Mouse (Mus musculus) myocyte (in vitro differentiated cells): ENCODE data around the gene Atxn2.

Source experiments
- CEBPB ChIP-seq: IDR thresholded peaks from 2 replicates; pipeline ENCODE4 v1.6.1; 2011; ENCODE audit warnings: mild to moderate bottlenecking, moderate library complexity; ENCODE audit not compliant: poor library complexity, insufficient read depth, severe bottlenecking
- E2F4 ChIP-seq: IDR thresholded peaks from one replicate; pipeline ENCODE4 v1.6.1; 2011; ENCODE audit warnings: mild to moderate bottlenecking, control low read depth, moderate library complexity; ENCODE audit not compliant: insufficient read depth
- MAX ChIP-seq: IDR thresholded peaks from one replicate; pipeline ENCODE4 v1.6.1; 2011; ENCODE audit warnings: low read depth, mild to moderate bottlenecking, control low read depth
- MYOD1 ChIP-seq, 3 experiments: IDR thresholded peaks; one replicate each; pipeline ENCODE4 v1.6.1; 2011; ENCODE audit warnings: control low read depth in 2 of 3, low read depth in 2 of 3, mild to moderate bottlenecking in 2 of 3, moderate library complexity in 1 of 3; ENCODE audit not compliant: insufficient read length in 2 of 3, control insufficient read depth in 1 of 3
- MYOG ChIP-seq, 3 experiments: IDR thresholded peaks; one replicate each; pipeline ENCODE4 v1.6.1; 2011; ENCODE audit warnings: control low read depth in 2 of 3, low read depth in 2 of 3, mild to moderate bottlenecking in 2 of 3; ENCODE audit not compliant: insufficient read length in 2 of 3, control insufficient read depth in 1 of 3, insufficient read depth in 1 of 3
- POLR2A ChIP-seq: IDR thresholded peaks from one replicate; pipeline ENCODE4 v1.6.1; 2011; ENCODE audit warnings: low read depth, mild to moderate bottlenecking, control low read depth, moderate library complexity; ENCODE audit not compliant: insufficient read length
- POLR2AphosphoS2 ChIP-seq: IDR thresholded peaks from one replicate; pipeline ENCODE4 v1.6.1; 2011; ENCODE audit warnings: low read depth, control low read depth; ENCODE audit not compliant: insufficient read length
- REST ChIP-seq: IDR thresholded peaks from one replicate; pipeline ENCODE4 v1.6.1; 2011; ENCODE audit warnings: mild to moderate bottlenecking, control low read depth, moderate library complexity; ENCODE audit not compliant: insufficient read depth, insufficient read length
- TCF12 ChIP-seq: IDR thresholded peaks from one replicate; pipeline ENCODE4 v1.6.1; 2011; ENCODE audit warnings: mild to moderate bottlenecking, control low read depth; ENCODE audit not compliant: poor library complexity, insufficient read depth, severe bottlenecking
- TCF3 ChIP-seq: IDR thresholded peaks from one replicate; pipeline ENCODE4 v1.6.1; 2011; ENCODE audit warnings: low read depth, control low read depth; ENCODE audit not compliant: insufficient read length
- USF1 ChIP-seq: IDR thresholded peaks from one replicate; pipeline ENCODE4 v1.6.1; 2011; ENCODE audit warnings: low read depth, mild to moderate bottlenecking, control low read depth, moderate library complexity

GRCm38 (mm10) chr5:121667067-121667466 is 44.1 kb upstream of the Atxn2 start:
- TF ChIP-seq MAX (no peak), POLR2AphosphoS2 (no peak), E2F4 (no peak), CEBPB (no peak), POLR2A (no peak), TCF12 (no peak), MYOD1 (IDR thresholded peaks at IDR 0.05; ENCODE audit: control insufficient read depth in 1 of 3, insufficient read length in 2 of 3, low read depth in 2 of 3) (no peak), REST (no peak), USF1 (no peak), MYOG (IDR thresholded peaks at IDR 0.05; ENCODE audit: control insufficient read depth in 1 of 3, insufficient read depth in 1 of 3, insufficient read length in 2 of 3, low read depth in 2 of 3) (no peak), TCF3 (no peak)
